Mouse (Mus musculus): ENCODE results near the gene Fn3krp. TPM values are rescaled to one million over a fixed set of nuclear protein-coding genes. Genes with fewer than 3 reads are reported as not detected.

Gene Fn3krp
- polyA plus RNA-seq (2015; fragmentation: Nextera tagmentation; extraction: Ambion mirVana), result 10.0 and 10.1 TPM in 2 replicates

DNA sequence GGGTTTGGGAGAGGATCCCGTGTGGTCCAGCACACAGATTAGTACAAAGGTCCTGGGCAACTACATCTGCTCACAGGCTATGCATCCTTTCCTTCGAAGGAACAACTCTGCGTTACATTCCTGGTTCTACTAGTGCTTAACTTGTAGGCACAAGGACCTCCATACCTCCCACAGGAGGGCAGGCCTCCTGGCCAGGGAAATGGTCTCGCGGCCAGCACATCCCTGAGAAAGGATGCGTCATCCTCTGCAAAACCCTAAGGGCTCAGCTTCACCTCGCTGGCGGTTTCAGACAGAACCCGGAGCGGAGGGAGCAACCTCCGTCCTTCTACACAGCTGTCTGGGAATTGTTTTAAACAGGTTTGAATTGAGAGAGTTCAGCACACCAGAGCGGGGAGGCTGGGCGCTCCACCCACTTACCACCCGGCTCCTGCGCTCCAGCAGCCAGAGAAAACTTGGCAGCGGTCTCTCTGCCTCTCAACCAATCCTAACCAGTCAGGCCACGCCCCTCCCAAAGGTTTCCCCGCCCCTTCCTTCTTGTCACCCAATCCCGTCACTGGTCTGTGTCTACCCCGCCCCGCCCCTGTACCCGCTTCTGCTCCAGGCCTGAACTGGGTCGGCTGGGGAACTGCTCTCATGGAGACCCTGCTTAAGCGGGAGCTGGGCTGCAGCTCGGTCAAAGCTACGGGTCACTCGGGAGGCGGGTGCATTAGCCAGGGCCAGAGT, at the start of gene Fn3krp:
Gene Fn3krp (plus strand): TSS at position 572 of the 723 bp plus-strand sequence.
- Histone ChIP-seq H3K4me1 (peaks cover 16% of the 10 kb centered on the region), H3K9ac (peak within 1 kb of the TSS; percentile 63), H3K36me3 (replicated peaks) (no peaks in the 10 kb centered on the region), H3K4me2 (peak within 1 kb of the TSS; percentile 90), H3K27me3 (replicated peaks) (no peaks in the 10 kb centered on the region), H3K27ac (peak within 1 kb of the TSS; percentile 76), H3K9me3 (no peaks in the 10 kb centered on the region), H3K4me3 (peak within 1 kb of the TSS; percentile 86)
- peak; percentile 99 for ATAC-seq (replicated peaks)
- WGBS, result 1% methylated on average over 28 of the region's 28 CpGs

DNA sequence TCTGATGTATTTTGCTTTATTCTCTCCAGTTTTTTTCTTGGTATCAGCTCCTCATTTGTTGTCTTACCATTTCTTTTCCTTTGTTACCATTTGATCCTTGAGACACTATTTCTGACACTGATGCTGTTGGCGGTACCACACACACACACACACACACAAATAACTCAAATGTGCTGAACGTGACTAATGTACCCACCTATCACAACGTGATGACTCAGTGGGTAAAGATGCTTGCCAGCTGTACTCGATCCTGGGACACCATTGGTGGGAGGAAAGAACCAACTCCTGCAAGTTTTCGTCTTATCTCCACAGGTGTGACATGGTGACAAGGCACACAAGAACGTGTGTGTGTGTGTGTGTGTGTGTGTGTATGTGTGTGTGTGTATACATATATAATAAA, 47.9 kb upstream of the Fn3krp start:
- Histone ChIP-seq H3K27ac (no peak overlapping the region), H3K9me3 (no peaks in the 10 kb centered on the region), H3K4me3 (no peak overlapping the region), H3K27me3 (replicated peaks) (no peaks in the 10 kb centered on the region), H3K4me1 (no peaks in the 10 kb centered on the region), H3K9ac (no peak overlapping the region), H3K4me2 (no peak overlapping the region), H3K36me3 (replicated peaks) (no peaks in the 10 kb centered on the region)
- WGBS, result 75% methylated on average over 6 of the region's 6 CpGs
- ATAC-seq (replicated peaks), result no peak

DNA sequence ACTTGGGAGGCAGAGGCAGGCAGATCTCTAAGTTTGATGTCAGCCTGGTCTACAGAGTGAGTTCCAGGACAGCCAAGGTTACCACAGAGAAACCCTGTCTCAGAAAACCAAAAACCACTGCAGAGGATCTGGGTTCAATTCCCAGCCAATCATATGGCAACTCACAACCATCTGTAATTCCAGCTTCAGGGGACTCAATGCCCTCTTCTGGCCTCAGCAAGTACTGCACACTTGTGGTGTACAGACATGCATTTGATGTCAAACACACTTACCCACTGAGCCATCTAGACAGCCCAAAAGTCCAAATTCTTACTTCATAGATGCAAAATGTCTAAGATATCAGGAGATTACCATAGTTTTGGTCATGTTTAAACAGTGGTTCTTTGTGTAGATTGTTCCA, 42.6 kb upstream of the Fn3krp start:
- H3K4me3 ChIP-seq, result no peak overlapping the region
- H3K9ac ChIP-seq, result no peak overlapping the region
- no peak overlapping the region for H3K4me2 ChIP-seq
- no peaks in the 10 kb centered on the region for H3K36me3 ChIP-seq (replicated peaks)
- H3K9me3 ChIP-seq, result no peaks in the 10 kb centered on the region
- no peaks in the 10 kb centered on the region for H3K4me1 ChIP-seq
- no peak overlapping the region for H3K27ac ChIP-seq
- H3K27me3 ChIP-seq (replicated peaks), result no peaks in the 10 kb centered on the region
- ATAC-seq (replicated peaks), result no peak

DNA sequence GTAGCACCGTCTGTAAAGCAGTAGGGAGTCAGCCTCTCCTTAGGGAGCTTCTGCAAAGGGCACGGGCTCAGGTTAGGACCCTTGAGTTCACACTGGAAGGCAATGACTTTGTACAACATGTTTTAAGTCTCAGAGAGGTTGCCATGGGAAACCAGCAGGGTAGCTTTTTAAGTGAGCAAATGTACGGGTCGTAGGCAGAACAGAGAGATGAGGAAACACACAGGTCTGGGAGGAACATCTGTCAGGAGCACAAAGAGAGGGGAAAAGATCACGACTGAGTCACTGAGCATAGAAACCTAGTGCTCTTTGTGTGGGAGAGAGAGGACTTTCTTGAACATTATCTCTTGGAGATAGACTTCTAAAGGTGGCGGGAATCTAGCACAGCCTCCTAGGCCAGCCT, 40.9 kb upstream of the Fn3krp start:
- 15% methylated on average over 6 of the region's 6 CpGs for WGBS
- ATAC-seq (replicated peaks), result no peak
- H3K4me3 ChIP-seq, result no peak overlapping the region

DNA sequence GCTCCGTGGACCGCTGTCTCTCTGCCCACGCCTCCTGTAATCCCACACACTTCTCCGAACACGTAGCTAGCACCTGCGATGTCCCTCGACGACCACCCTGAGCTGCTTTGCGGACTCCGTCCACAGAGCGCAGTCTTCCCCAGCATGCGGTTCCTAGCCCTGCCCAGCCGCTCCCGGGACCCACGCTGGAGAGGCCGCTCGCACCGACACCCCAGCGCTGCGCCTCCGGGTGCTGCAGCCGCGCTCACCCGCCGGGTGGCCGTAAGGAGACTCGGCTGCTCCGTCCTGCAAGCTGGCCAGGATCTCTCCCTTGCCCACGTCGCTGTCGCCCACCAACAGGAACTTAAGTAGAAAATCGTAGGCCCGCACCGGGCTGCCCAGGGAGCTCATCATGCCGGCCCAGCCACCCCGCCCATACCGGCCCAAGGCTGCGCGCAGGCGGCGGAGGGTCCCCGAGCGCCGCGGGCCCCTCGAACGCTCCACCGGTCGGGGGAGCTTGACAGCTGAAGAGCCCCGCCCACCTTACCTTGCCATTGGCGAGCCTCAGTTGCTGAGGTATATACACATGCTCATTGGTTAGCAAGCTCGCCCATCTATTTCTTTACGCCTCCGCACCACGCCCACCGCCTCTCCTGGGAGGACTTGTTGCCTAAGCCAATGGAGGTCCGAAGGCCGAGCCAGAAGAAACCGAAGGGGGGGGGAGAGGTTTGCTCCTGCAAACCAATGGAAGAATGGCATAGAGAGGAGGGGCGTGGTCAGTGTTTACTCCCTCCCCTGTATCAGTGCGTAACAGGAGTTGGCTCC, 33.2 kb upstream of the Fn3krp start, which contains the start of gene Rab40b:
Gene Rab40b (minus strand): TSS at position 502 of the 804 bp plus-strand sequence.
- Histone ChIP-seq H3K4me2 (peak within 1 kb of the TSS; percentile 70), H3K36me3 (replicated peaks) (no peaks in the 10 kb centered on the region), H3K27ac (peak within 1 kb of the TSS; percentile 46), H3K27me3 (replicated peaks) (no peaks in the 10 kb centered on the region), H3K4me3 (peak within 1 kb of the TSS; percentile 62), H3K4me1 (peaks cover 13% of the 10 kb centered on the region), H3K9ac (peak within 1 kb of the TSS; percentile 51), H3K9me3 (no peaks in the 10 kb centered on the region)
- peak; percentile 99 for ATAC-seq (replicated peaks)
- under 1% methylated on average over 61 of the region's 61 CpGs for WGBS

More for the DNA sequence above, 40.9 kb upstream of the Fn3krp start:
- no peaks in the 10 kb centered on the region for H3K36me3 ChIP-seq (replicated peaks)
- H3K9ac ChIP-seq, result no peak overlapping the region
- H3K9me3 ChIP-seq, result no peaks in the 10 kb centered on the region
- no peak overlapping the region for H3K4me2 ChIP-seq
- H3K4me1 ChIP-seq, result no peaks in the 10 kb centered on the region
- no peak overlapping the region for H3K27ac ChIP-seq
- H3K27me3 ChIP-seq (replicated peaks), result no peaks in the 10 kb centered on the region

DNA sequence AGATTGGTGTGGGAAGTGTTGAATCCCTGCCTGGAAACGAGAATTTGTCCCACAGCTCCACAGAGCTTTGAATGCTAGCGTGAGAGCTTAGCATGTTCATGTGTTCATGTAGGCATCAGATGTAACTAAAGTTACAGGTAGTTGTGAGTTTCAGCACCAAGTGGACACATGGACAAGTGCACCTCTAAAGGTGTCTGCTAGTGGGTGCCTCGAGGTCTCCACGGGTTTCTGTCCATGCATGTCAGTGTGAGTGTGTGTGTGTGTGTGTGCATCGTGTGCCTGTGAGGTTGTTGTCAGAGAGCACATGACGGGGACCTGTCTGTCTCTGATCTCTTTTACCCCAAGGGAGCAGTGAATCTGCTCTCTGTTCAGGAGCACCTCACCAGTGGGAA, 32.7 kb upstream of the Fn3krp start:
- Histone ChIP-seq H3K27me3 (replicated peaks) (no peaks in the 10 kb centered on the region), H3K9me3 (no peaks in the 10 kb centered on the region), H3K4me3 (peak overlapping the region; percentile 62), H3K36me3 (replicated peaks) (no peaks in the 10 kb centered on the region), H3K4me2 (peak overlapping the region; percentile 70), H3K9ac (no peak overlapping the region), H3K4me1 (peaks cover 13% of the 10 kb centered on the region), H3K27ac (0 out of 2 replicates have a peak overlapping the region, but pooled peaks have one; percentile 3)
- no peak for ATAC-seq (replicated peaks)
- WGBS, result 7% methylated on average over 6 of the region's 6 CpGs

DNA sequence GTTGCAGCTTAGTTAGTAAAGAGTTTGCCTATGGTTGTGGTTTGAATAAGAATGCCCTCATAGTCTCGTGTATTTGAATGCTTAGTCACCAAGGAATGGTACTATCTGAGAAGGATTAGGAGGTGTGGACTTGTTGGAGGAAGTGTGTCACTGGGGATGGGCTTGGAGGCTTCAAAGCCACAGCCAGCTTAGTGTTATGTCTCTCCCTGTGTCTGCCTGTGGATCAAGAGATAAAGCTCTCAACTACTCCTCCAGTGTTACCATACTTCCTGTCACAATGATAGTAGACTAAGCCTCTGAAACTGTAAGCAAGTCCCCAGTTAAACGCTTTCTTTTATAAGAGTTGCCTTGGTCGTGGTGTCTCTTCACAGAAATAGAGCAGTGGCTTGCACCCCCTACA, 30.4 kb upstream of the Fn3krp start:
- Histone ChIP-seq H3K4me1 (peaks cover 13% of the 10 kb centered on the region), H3K4me2 (no peak overlapping the region), H3K4me3 (no peak overlapping the region), H3K36me3 (replicated peaks) (no peaks in the 10 kb centered on the region), H3K9me3 (no peaks in the 10 kb centered on the region), H3K9ac (no peak overlapping the region), H3K27me3 (replicated peaks) (no peaks in the 10 kb centered on the region), H3K27ac (no peak overlapping the region)
- ATAC-seq (replicated peaks), result no peak
- WGBS, result 63% methylated on average over 3 of the region's 3 CpGs

DNA sequence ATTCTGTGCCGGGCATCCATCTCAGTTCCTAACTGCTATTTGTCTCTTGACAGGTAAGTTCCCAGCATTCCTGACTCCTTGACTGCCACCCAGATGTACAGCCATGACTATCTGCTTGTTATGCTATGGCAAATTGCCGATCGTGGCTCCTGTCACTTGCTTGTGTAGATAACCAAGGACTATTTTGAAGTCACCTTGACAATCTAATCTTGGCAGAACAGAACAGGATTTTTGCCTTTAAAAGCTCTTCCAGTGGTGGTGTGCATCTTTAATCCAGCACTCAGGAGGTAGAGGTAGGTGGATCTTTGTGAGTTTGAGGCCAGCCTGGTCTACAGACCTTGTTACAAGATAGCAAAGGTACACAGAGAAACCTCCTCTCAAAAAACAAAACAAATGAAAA, 28.8 kb upstream of the Fn3krp start:
- ATAC-seq (replicated peaks), result no peak
- H3K4me1 ChIP-seq, result peaks cover 7% of the 10 kb centered on the region; the same call in 1 of the 2 replicates
- 92% methylated on average over 3 of the region's 3 CpGs for WGBS
- no peak overlapping the region for H3K4me2 ChIP-seq
- H3K36me3 ChIP-seq (replicated peaks), result no peaks in the 10 kb centered on the region
- H3K27ac ChIP-seq, result no peak overlapping the region
- H3K4me3 ChIP-seq, result no peak overlapping the region
- no peaks in the 10 kb centered on the region for H3K27me3 ChIP-seq (replicated peaks)
- H3K9me3 ChIP-seq, result no peaks in the 10 kb centered on the region
- no peak overlapping the region for H3K9ac ChIP-seq

DNA sequence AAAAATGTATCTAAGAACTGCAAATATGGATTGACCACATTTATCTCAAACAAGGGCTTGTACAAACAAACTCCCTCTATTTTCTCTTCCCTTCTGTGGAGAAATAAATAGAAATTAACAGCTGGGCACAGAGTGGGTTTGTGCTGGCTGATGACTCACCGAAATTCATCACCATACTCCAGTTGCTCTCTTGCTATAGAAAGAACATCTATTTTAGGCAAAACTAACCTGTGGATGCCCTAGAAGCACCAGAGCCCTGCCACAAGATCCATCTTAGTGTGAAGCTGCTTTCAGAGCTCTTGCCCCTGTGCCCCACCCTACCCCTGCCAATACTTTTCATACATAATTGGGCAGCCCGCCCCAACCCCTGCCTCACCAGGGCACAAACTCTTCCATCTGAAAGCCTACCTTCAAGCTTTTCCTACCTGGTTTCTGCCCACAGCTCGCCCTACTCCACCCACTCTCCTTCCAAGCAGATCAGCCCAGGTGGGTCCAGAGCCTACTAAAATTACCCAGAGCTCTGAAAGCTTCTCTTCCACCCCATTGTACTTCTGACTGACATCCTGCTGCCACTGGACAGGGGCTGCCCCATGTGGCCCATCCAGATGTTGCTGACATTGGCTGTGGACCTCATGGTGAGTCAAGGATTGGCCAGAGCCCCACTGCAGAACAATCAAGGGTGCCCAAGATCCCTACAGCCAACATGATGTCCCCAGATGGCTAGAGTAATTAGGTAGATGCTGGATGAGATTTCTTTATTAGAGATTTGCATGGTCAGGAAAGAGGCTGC, 13.6 kb upstream of the Fn3krp start:
- no peaks in the 10 kb centered on the region for H3K27me3 ChIP-seq (replicated peaks)

DNA sequence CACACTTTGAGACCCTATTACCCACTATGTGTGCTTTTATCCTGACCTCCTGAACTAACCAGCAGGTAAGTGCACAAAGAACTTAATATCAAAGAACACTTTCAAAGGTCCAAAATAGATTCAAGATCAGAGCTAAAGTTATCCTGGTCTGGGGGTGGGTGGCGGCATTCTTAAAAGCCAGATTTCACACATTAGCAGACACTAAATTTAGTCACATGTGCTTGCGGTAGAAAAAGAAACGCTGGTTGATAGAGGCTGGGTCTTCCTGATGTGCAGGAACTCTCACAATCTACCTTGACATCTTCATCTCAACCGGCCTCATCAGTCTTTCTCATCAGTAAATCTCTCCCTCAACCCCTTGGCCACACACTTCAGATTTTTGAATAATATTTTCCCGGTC, 6.4 kb upstream of the Fn3krp start:
- no peak for ATAC-seq (replicated peaks)
- Histone ChIP-seq H3K36me3 (replicated peaks) (no peaks in the 10 kb centered on the region), H3K27me3 (replicated peaks) (no peaks in the 10 kb centered on the region), H3K9me3 (no peaks in the 10 kb centered on the region), H3K4me2 (no peak overlapping the region), H3K4me3 (no peak overlapping the region), H3K9ac (no peak overlapping the region), H3K4me1 (no peaks in the 10 kb centered on the region), H3K27ac (no peak overlapping the region)
- WGBS, result 89% methylated on average over 5 of the region's 5 CpGs

More for the DNA sequence above, 13.6 kb upstream of the Fn3krp start:
- Histone ChIP-seq H3K4me1 (no peaks in the 10 kb centered on the region), H3K9ac (no peak overlapping the region), H3K36me3 (replicated peaks) (no peaks in the 10 kb centered on the region), H3K27ac (no peak overlapping the region), H3K4me2 (no peak overlapping the region), H3K9me3 (no peaks in the 10 kb centered on the region), H3K4me3 (no peak overlapping the region)
- no peak for ATAC-seq (replicated peaks)
- WGBS, result 79% methylated on average over 3 of the region's 3 CpGs

DNA sequence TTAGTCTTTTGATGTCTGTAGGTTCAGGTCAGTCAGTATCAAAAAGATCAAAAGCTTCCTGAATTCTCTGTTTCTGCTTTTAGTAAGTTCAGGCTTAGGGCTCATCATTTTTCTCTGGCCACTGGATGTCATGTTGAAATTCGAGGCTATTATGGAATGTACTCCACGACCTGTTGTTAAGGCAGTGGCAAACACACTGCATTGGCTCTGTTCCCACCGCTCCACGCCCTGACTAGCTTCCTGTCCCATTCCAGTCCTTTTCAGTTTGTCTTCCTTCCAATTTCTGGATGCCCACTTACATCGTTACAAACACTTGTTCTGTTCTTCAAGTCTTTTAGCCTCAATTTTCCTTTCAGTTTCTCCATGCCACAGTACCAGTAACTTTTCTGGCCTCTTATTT, 5.8 kb upstream of the Fn3krp start:
- no peak overlapping the region for H3K9ac ChIP-seq
- no peak for ATAC-seq (replicated peaks)
- H3K9me3 ChIP-seq, result no peaks in the 10 kb centered on the region
- WGBS, result 72% methylated on average over 5 of the region's 5 CpGs
- H3K36me3 ChIP-seq (replicated peaks), result no peaks in the 10 kb centered on the region
- no peak overlapping the region for H3K4me2 ChIP-seq
- no peak overlapping the region for H3K27ac ChIP-seq
- no peak overlapping the region for H3K4me3 ChIP-seq
- H3K27me3 ChIP-seq (replicated peaks), result no peaks in the 10 kb centered on the region
- H3K4me1 ChIP-seq, result peaks cover 1% of the 10 kb centered on the region

DNA sequence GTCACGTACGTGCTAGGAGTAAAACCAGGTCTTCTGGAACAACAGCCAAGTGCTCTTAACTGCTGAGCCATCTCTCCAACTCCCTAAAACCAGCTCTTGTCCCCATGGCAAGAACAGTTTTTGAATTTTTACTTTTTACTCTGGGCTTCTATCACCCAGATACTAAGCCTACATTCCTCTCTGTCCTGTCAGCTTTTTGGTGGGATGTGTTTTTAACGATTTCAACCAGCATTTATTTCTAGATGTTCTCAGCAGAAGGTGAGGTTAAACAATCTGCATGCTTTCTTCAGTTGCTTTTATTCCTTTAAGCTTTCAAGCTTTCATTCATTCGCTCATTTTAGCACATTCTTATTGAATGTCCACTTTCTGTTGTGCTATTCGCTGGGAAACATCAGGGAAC, 3.2 kb upstream of the Fn3krp start:
- no peaks in the 10 kb centered on the region for H3K27me3 ChIP-seq (replicated peaks)
- no peak overlapping the region for H3K9ac ChIP-seq
- no peaks in the 10 kb centered on the region for H3K9me3 ChIP-seq
- no peaks in the 10 kb centered on the region for H3K36me3 ChIP-seq (replicated peaks)
- H3K4me3 ChIP-seq, result no peak overlapping the region
- no peak overlapping the region for H3K4me2 ChIP-seq
- peaks cover 16% of the 10 kb centered on the region for H3K4me1 ChIP-seq
- WGBS, result 87% methylated on average over 5 of the region's 5 CpGs
- H3K27ac ChIP-seq, result no peak overlapping the region
- ATAC-seq (replicated peaks), result no peak

All from midbrain, embryonic 15.5 days (tissue).